Mouse (Mus musculus): ENCODE data around the gene Krtap17-1. TPM values are rescaled to one million over a fixed set of nuclear protein-coding genes. Genes with fewer than 3 reads are reported as not detected.

Gene Krtap17-1
- polyA plus RNA-seq, 1 experiment = not detected

DNA sequence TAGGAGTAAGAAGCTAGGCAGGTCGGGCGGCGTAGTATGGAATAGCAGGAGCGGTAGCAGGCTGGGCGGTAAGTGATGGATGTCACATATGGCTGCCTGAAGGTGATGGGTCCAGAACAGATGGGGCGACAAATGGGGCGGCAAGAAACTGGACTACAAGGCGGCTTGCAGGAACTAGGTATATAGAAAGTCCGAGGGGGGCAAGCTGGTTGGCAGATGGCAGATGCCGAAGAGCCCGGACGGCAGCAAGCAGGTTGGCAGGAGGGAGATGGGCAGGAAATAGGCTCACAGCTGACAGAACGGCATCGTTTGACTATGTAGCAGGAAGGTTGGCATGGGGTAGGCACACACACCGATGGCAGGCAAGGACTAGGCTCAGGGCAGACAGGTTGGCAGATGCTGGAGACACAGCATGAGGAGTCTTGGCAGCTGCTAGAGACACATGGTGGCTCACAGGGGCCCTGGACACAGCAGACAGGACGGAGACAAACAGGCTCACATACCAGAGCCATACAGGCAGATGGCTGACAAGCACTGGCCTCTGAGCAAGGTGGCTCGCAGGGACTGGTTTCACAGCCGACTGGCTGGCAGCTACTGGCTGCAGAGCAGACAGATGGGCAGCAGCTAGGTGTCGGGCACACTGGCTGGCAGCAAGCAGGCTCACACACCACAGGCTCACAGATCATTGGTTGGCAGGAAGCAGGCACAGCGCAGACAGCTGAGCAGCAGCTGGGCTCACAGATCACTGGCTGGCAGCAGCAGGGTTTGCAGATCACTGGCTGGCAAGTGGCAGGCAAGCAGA, 8.3 kb downstream of the Krtap17-1 start:
- Histone ChIP-seq H3K27me3 (ENCODE audit: control insufficient read depth, insufficient read depth, low read length, poor library complexity, severe bottlenecking) (no peaks in the 10 kb centered on the region; the same call in 1 of the 2 replicates), H3K4me3 (ENCODE audit: low read depth, low read length) (no peak overlapping the region), H3K4me1 (ENCODE audit: control insufficient read depth, insufficient read depth, low read length) (no peaks in the 10 kb centered on the region), H3K9ac (ENCODE audit: low read depth, poor library complexity, severe bottlenecking) (no peak overlapping the region), H3K36me3 (ENCODE audit: control insufficient read depth, insufficient read depth, low read length, poor library complexity, severe bottlenecking) (no peaks in the 10 kb centered on the region), H3K27ac (ENCODE audit: insufficient read depth, low read length) (no peak overlapping the region), H3K9me3 (replicated peaks; ENCODE audit: control insufficient read depth, insufficient read depth, low read length, poor library complexity, severe bottlenecking) (no peaks in the 10 kb centered on the region)
- TF ChIP-seq CTCF (IDR thresholded peaks at IDR 0.05; ENCODE audit: low read depth, low read length) (no peak), EP300 (IDR thresholded peaks at IDR 0.05; ENCODE audit: insufficient read depth, low read depth, low read length) (no peak), POLR2A (IDR thresholded peaks at IDR 0.05; ENCODE audit: insufficient read depth, low read length) (no peak)

DNA sequence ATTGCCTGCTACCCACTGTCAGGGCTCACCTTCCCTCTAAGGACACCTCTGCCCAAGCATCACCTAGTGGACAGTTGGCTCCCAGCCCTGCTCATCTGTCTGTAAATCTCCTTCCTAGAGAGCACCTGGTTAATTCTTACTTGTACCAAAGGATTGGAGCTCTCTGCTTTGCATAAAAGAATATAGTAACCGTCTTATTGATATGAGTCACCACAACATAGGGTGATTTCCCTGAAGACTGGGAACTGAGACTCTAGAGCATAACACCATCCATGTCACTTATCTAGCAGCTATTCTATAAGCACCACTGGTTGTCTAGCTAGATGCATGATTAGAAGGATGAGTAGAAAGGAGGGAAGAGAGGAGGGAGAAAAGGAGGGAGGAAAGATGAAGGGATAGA, 10.4 kb downstream of the Krtap17-1 start:
- H3K27me3 ChIP-seq (ENCODE audit: control insufficient read depth, insufficient read depth, low read length, poor library complexity, severe bottlenecking) = no peaks in the 10 kb centered on the region; the same call in 1 of the 2 replicates
- H3K36me3 ChIP-seq (ENCODE audit: control insufficient read depth, insufficient read depth, low read length, poor library complexity, severe bottlenecking) = no peaks in the 10 kb centered on the region
- no peak overlapping the region for H3K27ac ChIP-seq (ENCODE audit: insufficient read depth, low read length)
- no peaks in the 10 kb centered on the region for H3K9me3 ChIP-seq (replicated peaks; ENCODE audit: control insufficient read depth, insufficient read depth, low read length, poor library complexity, severe bottlenecking)
- H3K4me1 ChIP-seq (ENCODE audit: control insufficient read depth, insufficient read depth, low read length) = no peaks in the 10 kb centered on the region
- H3K4me3 ChIP-seq (ENCODE audit: low read depth, low read length) = no peak overlapping the region
- TF ChIP-seq POLR2A (IDR thresholded peaks at IDR 0.05; ENCODE audit: insufficient read depth, low read length) = no peak
- no peak for TF ChIP-seq CTCF (IDR thresholded peaks at IDR 0.05; ENCODE audit: low read depth, low read length)
- TF ChIP-seq EP300 (IDR thresholded peaks at IDR 0.05; ENCODE audit: insufficient read depth, low read depth, low read length) = no peak
- H3K9ac ChIP-seq (ENCODE audit: low read depth, poor library complexity, severe bottlenecking) = no peak overlapping the region

- TF ChIP-seq EP300 (IDR thresholded peaks at IDR 0.05; ENCODE audit: insufficient read depth, low read depth, low read length) (no peak), POLR2A (IDR thresholded peaks at IDR 0.05; ENCODE audit: insufficient read depth, low read length) (no peak), CTCF (IDR thresholded peaks at IDR 0.05; ENCODE audit: low read depth, low read length) (no peak)
- no peak overlapping the region for H3K27ac ChIP-seq (ENCODE audit: insufficient read depth, low read length)
- no peaks in the 10 kb centered on the region for H3K36me3 ChIP-seq (ENCODE audit: control insufficient read depth, insufficient read depth, low read length, poor library complexity, severe bottlenecking)
- no peaks in the 10 kb centered on the region; the same call in 1 of the 2 replicates for H3K27me3 ChIP-seq (ENCODE audit: control insufficient read depth, insufficient read depth, low read length, poor library complexity, severe bottlenecking)
- no peak overlapping the region for H3K9ac ChIP-seq (ENCODE audit: low read depth, poor library complexity, severe bottlenecking)
- no peaks in the 10 kb centered on the region for H3K9me3 ChIP-seq (replicated peaks; ENCODE audit: control insufficient read depth, insufficient read depth, low read length, poor library complexity, severe bottlenecking)
- no peaks in the 10 kb centered on the region for H3K4me1 ChIP-seq (ENCODE audit: control insufficient read depth, insufficient read depth, low read length)
- no peak overlapping the region for H3K4me3 ChIP-seq (ENCODE audit: low read depth, low read length)
Observed at GRCm38 (mm10) chr11:99982731-99983130, 11.1 kb downstream of the Krtap17-1 start.

DNA sequence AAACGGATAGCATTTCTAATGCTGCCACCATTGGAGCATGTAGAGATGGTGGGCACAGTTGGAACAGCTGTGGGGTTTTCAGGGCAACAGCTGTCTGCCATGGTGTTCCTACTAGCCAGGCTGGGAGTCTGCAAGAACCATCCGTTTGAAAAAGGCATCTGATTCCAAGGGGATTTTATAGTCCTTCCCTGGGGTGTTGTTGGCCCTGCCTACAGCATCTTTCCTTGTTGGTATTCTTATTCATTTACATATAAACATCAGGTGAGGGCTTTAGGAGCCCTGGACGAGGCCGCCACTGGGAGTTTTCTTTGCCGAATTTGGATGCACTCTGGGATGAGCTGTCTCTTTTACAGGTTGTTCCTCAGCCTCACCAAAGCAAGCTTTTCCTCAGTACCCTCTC, 14.8 kb downstream of the Krtap17-1 start, which contains the start of gene Krtap29-1:
Gene Krtap29-1, minus strand, starts transcription at position 101 of the 400 bp plus-strand sequence.
- no peaks in the 10 kb centered on the region for H3K36me3 ChIP-seq (ENCODE audit: control insufficient read depth, insufficient read depth, low read length, poor library complexity, severe bottlenecking)
- no peak within 1 kb of the TSS for H3K27ac ChIP-seq (ENCODE audit: insufficient read depth, low read length)
- H3K4me1 ChIP-seq (ENCODE audit: control insufficient read depth, insufficient read depth, low read length) = no peaks in the 10 kb centered on the region
- no peak within 1 kb of the TSS for H3K9ac ChIP-seq (ENCODE audit: low read depth, poor library complexity, severe bottlenecking)
- TF ChIP-seq POLR2A (IDR thresholded peaks at IDR 0.05; ENCODE audit: insufficient read depth, low read length) = no peak
- TF ChIP-seq CTCF (IDR thresholded peaks at IDR 0.05; ENCODE audit: low read depth, low read length) = no peak
- TF ChIP-seq EP300 (IDR thresholded peaks at IDR 0.05; ENCODE audit: insufficient read depth, low read depth, low read length) = no peak
- no peaks in the 10 kb centered on the region; the same call in 1 of the 2 replicates for H3K27me3 ChIP-seq (ENCODE audit: control insufficient read depth, insufficient read depth, low read length, poor library complexity, severe bottlenecking)
- no peak within 1 kb of the TSS for H3K4me3 ChIP-seq (ENCODE audit: low read depth, low read length)
- no peaks in the 10 kb centered on the region for H3K9me3 ChIP-seq (replicated peaks; ENCODE audit: control insufficient read depth, insufficient read depth, low read length, poor library complexity, severe bottlenecking)

DNA sequence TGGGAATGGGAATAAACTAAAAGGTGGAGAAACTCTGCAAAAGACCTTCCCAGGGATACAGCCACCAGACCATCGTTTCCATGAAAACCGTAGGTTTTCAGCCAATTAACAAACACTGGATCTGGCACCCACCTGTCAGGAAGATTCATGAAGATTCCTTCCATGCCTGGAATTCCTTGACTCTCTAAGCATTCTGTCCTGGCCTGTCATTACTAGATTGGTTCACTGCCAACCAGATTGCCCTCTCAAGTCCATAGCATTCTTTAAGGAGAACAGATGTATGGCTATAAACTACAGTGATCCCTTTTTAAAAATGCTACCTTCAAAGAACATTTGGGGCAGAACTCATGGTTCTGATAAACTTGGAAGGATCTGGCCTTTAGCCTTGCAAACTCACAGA, 27.8 kb downstream of the Krtap17-1 start:
- Histone ChIP-seq H3K4me1 (ENCODE audit: control insufficient read depth, insufficient read depth, low read length) (no peaks in the 10 kb centered on the region), H3K9ac (ENCODE audit: low read depth, poor library complexity, severe bottlenecking) (no peak overlapping the region), H3K4me3 (ENCODE audit: low read depth, low read length) (no peak overlapping the region), H3K36me3 (ENCODE audit: control insufficient read depth, insufficient read depth, low read length, poor library complexity, severe bottlenecking) (no peaks in the 10 kb centered on the region), H3K27ac (ENCODE audit: insufficient read depth, low read length) (no peak overlapping the region), H3K27me3 (ENCODE audit: control insufficient read depth, insufficient read depth, low read length, poor library complexity, severe bottlenecking) (no peaks in the 10 kb centered on the region), H3K9me3 (replicated peaks; ENCODE audit: control insufficient read depth, insufficient read depth, low read length, poor library complexity, severe bottlenecking) (no peaks in the 10 kb centered on the region)
- TF ChIP-seq POLR2A (IDR thresholded peaks at IDR 0.05; ENCODE audit: insufficient read depth, low read length) (no peak), EP300 (IDR thresholded peaks at IDR 0.05; ENCODE audit: insufficient read depth, low read depth, low read length) (no peak), CTCF (IDR thresholded peaks at IDR 0.05; ENCODE audit: low read depth, low read length) (no peak)

GRCm38 (mm10) chr11:99964213-99964612, 29.6 kb downstream of the Krtap17-1 start:
- H3K9ac ChIP-seq (ENCODE audit: low read depth, poor library complexity, severe bottlenecking) = no peak overlapping the region
- TF ChIP-seq CTCF (IDR thresholded peaks at IDR 0.05; ENCODE audit: low read depth, low read length) (peak; percentile 56), EP300 (IDR thresholded peaks at IDR 0.05; ENCODE audit: insufficient read depth, low read depth, low read length) (no peak), POLR2A (IDR thresholded peaks at IDR 0.05; ENCODE audit: insufficient read depth, low read length) (no peak)
- H3K4me1 ChIP-seq (ENCODE audit: control insufficient read depth, insufficient read depth, low read length) = no peaks in the 10 kb centered on the region
- no peaks in the 10 kb centered on the region for H3K9me3 ChIP-seq (replicated peaks; ENCODE audit: control insufficient read depth, insufficient read depth, low read length, poor library complexity, severe bottlenecking)
- no peaks in the 10 kb centered on the region for H3K27me3 ChIP-seq (ENCODE audit: control insufficient read depth, insufficient read depth, low read length, poor library complexity, severe bottlenecking)
- no peak overlapping the region for H3K27ac ChIP-seq (ENCODE audit: insufficient read depth, low read length)
- no peak overlapping the region for H3K4me3 ChIP-seq (ENCODE audit: low read depth, low read length)
- no peaks in the 10 kb centered on the region for H3K36me3 ChIP-seq (ENCODE audit: control insufficient read depth, insufficient read depth, low read length, poor library complexity, severe bottlenecking)
